Mouse (Mus musculus) heart, postnatal 4 days (tissue): ENCODE results near the gene Coq8b. TPM values are rescaled to one million over a fixed set of nuclear protein-coding genes. Genes with fewer than 3 reads are reported as not detected.

Experiments used
- DNase-seq: peaks from one replicate; pipeline ENCODE4 v3.0.0; 2021
- total RNA-seq, 2 experiments: library from RNA; stranded (reverse); gene quantifications; 2 replicates each; pipeline ENCODE4 v1.2.3; 2021

The Coq8b gene
- total RNA-seq, 2 experiments from 2014 or later: 10.2 to 11.2 TPM

GRCm38 (mm10) chr7:27274916-27275315 lies 42.1 kb downstream of the Coq8b start:
- no peak for DNase-seq

GRCm38 (mm10) chr7:27276021-27276420 lies 43.2 kb downstream of the Coq8b start:
- DNase-seq: no peak

GRCm38 (mm10) chr7:27277191-27277590 lies 44.4 kb downstream of the Coq8b start:
- no peak for DNase-seq

DNA sequence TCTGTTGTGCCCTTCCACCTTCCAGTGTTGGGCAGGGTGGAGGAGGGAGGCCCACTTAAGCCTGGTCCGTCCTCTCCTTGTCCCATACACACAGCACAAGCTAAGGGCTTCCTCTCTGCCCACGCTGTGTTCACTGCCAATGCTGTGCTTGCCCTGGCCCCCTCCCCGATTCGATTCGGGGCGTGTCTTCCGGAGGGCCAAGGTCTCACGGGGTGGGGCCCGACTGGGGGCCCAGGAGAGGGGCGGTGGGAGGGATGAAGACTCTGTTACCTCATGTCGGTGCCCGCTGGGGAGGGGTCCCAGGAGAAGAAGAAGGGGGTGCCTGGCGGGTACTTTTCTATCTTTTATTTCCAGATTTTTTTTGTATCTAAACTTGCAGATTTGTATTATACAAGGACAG lies 48.9 kb downstream of the Coq8b start:
- DNase-seq: no peak

DNA sequence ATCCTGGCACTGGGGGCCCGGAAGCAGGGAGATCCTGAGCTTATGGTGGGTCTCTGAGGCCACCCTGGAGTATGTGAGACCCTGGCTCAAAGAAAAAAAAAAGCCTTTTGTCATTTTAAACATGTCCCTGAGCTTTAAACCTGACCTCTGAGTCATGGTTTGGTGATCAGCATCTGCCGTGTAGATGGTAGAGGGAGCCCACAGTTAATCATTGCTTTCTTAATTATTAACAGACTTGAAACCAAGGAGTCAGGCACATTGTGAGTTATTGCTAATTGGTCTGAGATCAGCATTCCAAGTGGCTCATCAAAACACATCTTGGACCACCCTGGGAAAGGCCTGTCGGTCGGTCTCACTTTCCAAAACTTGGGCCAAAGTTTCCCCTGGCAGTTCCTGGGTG lies 49.4 kb downstream of the Coq8b start:
- no peak for DNase-seq

GRCm38 (mm10) chr7:27284865-27285697 lies 52.3 kb downstream of the Coq8b start:
- DNase-seq: peak; percentile 71

GRCm38 (mm10) chr7:27285698-27286066 lies 52.9 kb downstream of the Coq8b start:
- peak; percentile 79 for DNase-seq

DNA sequence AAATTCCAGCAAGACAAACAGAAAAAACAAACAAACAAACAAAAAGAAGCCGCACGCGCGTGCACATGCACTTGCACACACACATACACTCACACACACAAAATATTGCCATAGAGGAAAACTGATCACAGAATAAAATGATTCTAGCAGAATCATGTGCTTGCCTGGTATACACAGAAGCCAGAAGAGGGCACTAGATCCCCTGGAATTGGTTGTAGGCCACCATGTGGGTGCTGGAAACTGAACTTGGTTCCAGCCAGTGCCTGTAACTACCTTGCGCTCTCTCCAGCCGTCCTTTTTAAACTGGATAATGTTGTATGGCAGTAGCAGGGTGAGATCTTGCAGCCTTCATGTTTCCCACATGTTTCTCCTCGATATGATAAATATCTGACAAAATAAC lies 55.9 kb downstream of the Coq8b start:
- DNase-seq: no peak

- DNase-seq: no peak
Measured at GRCm38 (mm10) chr7:27290555-27290954, 57.7 kb downstream of the Coq8b start.

DNA sequence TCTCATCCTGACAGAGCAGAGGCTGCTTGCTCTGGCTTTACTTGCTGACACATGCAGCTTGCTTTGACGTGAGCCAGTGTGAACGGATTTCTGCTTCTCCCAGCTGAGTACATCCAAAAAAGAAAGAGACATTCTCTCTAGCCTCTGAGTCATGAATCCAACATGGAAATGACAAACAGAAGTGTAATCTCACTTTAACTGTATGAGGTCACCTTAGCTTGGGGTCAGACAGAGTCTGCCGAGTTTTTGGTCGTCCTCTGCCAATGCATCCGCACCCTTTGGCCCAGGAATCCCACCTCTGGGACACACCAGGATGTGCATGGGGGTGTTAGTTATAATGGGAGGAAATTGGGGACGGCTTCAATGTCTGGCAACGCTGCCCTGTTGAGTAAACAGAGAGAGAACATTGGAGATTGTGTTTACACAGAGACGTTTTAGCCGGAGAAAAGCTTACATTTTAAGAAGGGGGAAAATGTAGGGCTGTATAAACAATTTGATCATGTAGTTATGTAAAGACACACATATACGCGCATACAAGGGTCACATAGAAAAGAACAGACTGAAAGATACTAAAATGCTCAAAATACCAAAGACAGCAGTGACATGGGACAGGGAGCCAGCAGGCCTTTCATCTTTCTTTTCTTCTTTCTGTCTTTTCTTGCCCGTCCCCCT lies 59.1 kb downstream of the Coq8b start:
- DNase-seq: peak; percentile 74

- DNase-seq: no peak
Measured at GRCm38 (mm10) chr7:27295956-27296355, 63.1 kb downstream of the Coq8b start.

GRCm38 (mm10) chr7:27296518-27296917 lies 63.7 kb downstream of the Coq8b start:
- DNase-seq: no peak

DNA sequence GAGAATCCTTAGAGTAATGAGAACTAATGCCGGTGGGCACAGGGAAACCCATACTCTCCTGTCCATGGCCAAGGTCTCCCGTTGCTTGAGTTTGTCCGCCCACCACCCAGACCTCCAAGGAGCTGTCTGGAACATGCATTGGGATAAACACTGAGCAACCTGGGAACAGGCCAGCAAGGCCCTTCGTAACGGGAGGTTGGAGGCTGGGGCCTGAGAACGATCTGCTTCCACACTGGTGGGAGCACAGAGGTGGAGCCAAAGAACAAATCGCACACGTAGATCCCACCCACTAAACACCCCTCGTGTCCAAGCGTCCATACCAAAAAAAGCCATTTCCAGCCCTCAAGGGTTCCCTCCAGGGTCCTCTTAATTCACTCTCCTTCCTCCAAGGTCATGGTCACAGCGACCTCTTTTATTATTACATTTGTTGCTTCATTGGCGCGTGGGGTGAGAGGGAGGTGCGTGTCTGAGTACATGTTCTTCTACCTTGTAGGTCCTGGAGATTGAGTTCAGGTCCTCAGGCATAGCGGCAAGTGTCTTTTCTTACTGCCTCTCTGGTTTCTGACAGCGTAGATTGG lies 65.3 kb downstream of the Coq8b start:
- DNase-seq: no peak

DNA sequence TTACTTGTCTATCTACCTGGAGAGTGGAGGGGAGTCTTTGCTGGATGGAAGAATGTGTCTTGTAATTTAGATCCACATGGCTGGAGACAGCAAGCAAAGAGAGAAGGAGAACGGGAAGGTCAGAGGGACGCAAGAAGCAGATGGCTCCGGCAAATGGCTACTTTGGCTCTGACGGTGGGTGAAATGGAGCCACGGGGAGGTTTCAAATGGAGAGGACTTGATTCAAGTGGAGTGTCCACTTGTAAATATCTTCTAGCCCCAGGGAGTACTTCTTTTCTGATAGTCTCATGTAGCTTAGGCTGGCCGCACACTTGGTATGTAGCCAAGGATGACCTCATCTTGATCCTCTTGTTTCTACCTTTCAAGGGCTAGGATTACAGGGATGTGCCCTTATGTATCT lies 66.0 kb downstream of the Coq8b start:
- no peak for DNase-seq

DNA sequence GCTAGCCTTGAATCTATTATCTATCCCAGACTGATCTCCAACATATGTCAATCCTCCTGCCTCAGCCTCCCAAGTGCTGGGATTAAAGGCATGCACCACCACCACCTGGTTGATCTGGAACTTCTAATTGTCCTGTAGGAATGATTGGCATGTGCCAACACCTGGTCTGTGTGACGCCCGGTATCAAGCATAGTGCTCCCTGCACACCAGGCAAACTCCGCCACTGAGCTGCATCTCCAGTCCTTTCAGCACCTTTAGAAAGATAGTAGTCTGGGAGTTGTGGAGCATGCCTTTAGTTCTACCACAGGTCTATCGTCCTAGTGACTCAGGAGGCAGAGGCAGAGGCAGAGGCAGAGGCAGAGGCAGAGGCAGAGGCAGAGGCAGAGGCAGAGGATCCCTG lies 67.5 kb downstream of the Coq8b start:
- DNase-seq: no peak

DNA sequence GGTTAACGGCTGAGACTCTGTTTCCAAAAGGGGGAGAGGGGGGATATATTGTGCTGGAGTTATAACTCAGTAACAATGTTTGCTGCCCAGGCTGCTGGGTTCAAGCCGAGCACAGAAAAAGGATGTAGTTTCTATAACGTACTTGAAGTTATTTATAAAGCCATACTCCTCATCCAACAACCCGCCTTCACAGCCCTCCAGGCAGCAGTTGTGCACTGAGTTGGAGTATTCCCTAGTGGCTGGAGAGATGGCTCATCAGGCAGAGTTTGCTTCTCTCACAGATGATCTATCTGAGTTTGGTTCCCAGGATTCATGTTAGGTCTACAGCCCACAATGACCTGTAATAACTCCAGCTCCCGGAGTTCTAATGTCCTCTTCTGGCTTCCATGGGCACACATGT lies 68.0 kb downstream of the Coq8b start:
- DNase-seq: no peak

GRCm38 (mm10) chr7:27302172-27302571 lies 69.3 kb downstream of the Coq8b start:
- DNase-seq: peak; percentile 86

DNA sequence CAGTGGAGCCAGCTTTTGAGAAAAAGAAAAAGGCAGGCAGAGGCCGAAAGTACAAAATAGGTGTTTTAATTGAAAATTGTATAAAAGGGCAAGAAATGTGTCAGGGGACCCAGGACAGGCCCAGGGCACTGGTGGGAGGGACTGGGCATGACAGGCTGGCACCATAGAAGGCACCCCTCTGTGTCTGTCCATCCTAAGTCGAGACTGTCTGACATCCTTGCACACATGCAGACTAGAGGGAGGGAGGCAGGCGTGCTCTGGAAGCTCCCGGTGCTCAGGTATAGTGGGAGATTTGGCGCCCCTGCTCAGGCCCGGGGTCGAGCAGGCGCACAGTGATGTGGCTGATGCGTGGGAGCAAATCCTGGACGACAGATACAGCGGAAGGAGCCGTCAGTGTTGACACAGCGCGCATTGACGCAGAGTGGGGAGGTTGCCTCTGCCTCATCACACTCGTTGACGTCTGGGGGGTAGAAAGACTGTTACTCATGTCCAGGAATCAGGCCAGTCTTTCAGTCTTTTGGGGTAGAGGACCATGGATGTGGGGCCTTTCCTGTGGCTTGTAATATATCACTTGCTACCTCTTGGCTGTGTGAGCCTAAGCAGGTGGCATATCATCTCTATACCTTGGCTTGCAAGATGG lies 72.4 kb downstream of the Coq8b start:
- no peak for DNase-seq

DNA sequence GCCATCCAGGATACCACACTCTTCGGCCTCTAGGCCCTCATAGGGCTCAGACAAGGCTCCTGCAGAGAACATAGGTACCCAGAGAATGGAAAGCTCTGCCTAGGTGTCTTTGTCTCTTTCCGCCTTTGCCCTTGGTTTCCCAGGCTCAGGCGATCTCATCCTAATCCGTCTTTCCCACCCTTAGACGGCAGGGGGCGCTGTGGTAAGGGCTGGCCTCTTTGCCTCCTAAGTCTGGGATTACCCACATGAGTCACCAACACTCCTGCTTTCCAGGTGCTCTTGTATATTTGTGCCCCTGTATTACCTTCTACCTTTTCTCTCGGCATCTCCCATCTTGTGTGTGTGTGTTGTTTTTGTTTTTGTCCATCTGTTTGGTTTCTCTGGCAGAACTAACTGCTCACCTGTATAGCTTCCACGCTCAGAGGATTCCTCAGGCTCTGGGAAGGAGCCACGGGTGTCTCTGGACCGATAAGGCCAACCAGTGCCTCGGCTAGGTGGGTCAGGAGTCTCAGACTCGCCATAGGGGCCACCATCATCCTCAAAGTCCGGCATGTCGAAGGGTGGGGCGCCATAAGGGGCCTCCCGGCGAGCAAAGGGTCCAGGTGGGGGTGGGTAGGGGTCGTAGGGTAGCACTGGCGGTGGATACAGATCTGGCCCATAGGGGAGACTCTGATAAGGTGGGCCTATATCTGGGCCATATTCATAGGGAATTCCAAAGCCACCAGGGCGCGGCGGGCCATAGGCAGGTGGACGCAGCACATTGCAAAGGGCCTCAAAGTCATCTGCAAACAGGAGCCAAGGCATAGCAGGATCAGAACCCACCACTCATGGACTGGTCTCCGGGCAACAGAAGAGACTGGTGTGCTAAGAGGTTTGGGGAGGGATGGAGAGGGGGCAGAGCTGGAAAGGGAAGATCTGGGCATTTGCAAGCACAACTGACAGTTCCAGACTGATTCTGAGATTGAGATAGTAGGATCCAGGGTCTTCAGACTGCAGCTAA lies 73.6 kb downstream of the Coq8b start:
- peak; percentile 72 for DNase-seq

GRCm38 (mm10) chr7:27307551-27307950 lies 74.7 kb downstream of the Coq8b start:
- DNase-seq: no peak
